Mouse (Mus musculus) limb, embryonic 15.5 days (tissue): ENCODE measurements at regions not wholly inside any gene's neighbourhood (a gene's known extent, or its start where the extent isn't known, plus 50 kb on each side); places are given as distances from the start of the nearest gene placed in this dataset.

ENCODE experiments used
- ATAC-seq: fragments of 200-750 bp; cut with Nextera tagmentation; 2 replicates; pipeline ENCODE4 v1.8.0; 2017; ENCODE audit warnings: low read depth, moderate TSS enrichment; ENCODE audit not compliant: insufficient number of reproducible peaks, low FRiP score, low TSS enrichment
- H3K27ac ChIP-seq: fragments of 300-500 bp; sonication (generic); 2 replicates; pipeline ENCODE4 v1.5.1; 2015; ENCODE audit warnings: moderate library complexity, mild to moderate bottlenecking, inconsistent platforms
- H3K27me3 ChIP-seq: fragments of 300-500 bp; sonication (generic); 2 replicates; pipeline ENCODE4 v1.6.1; 2015; ENCODE audit warnings: inconsistent platforms
- H3K36me3 ChIP-seq: fragments of 300-500 bp; sonication (generic); 2 replicates; pipeline ENCODE4 v1.6.1; 2015; ENCODE audit warnings: inconsistent platforms
- H3K4me1 ChIP-seq: fragments of 300-500 bp; sonication (generic); 2 replicates; pipeline ENCODE4 v1.6.1; 2015; ENCODE audit warnings: inconsistent platforms
- H3K4me2 ChIP-seq: fragments of 300-500 bp; sonication (generic); 2 replicates; pipeline ENCODE4 v1.6.1; 2015; ENCODE audit warnings: mild to moderate bottlenecking, inconsistent platforms
- H3K4me3 ChIP-seq: fragments of 300-500 bp; sonication (generic); 2 replicates; pipeline ENCODE4 v1.5.1; 2015; ENCODE audit warnings: mild to moderate bottlenecking, inconsistent platforms
- H3K9ac ChIP-seq: fragments of 300-500 bp; sonication (generic); 2 replicates; pipeline ENCODE4 v1.6.1; 2015; ENCODE audit warnings: inconsistent platforms
- H3K9me3 ChIP-seq: fragments of 300-500 bp; sonication (generic); 2 replicates; pipeline ENCODE4 v1.6.1; 2016; ENCODE audit warnings: inconsistent platforms
- WGBS: fragments of 180-500 bp; shearing (Covaris S2); methylation state at CpG from one replicate; pipeline ENCODE4 v1.1.7; 2015; 5-methylcytosine and 5-hydroxymethylcytosine counted together

GRCm38 (mm10) chr3:144137483-144137882, 67.5 kb downstream of the Lmo4 start:
- 89% methylated on average over 3 of the region's 3 CpGs for WGBS
- Histone ChIP-seq H3K4me2 (no peak overlapping the region), H3K36me3 (no peaks in the 10 kb centered on the region), H3K4me3 (no peak overlapping the region), H3K9ac (no peak overlapping the region), H3K27ac (no peak overlapping the region), H3K9me3 (no peaks in the 10 kb centered on the region), H3K4me1 (no peaks in the 10 kb centered on the region), H3K27me3 (no peaks in the 10 kb centered on the region)
- no peak for ATAC-seq

GRCm38 (mm10) chr3:144136432-144136831, 68.6 kb downstream of the Lmo4 start:
- no peaks in the 10 kb centered on the region for H3K27me3 ChIP-seq

GRCm38 (mm10) chr3:144135646-144136045, 69.4 kb downstream of the Lmo4 start:
- Histone ChIP-seq H3K27ac (no peak overlapping the region), H3K4me3 (no peak overlapping the region), H3K4me2 (no peak overlapping the region), H3K9ac (no peak overlapping the region), H3K4me1 (no peaks in the 10 kb centered on the region), H3K9me3 (no peaks in the 10 kb centered on the region), H3K27me3 (no peaks in the 10 kb centered on the region), H3K36me3 (no peaks in the 10 kb centered on the region)
- no peak for ATAC-seq
- WGBS: 94% methylated on average over 6 of the region's 6 CpGs

More at GRCm38 (mm10) chr3:144136432-144136831, 68.6 kb downstream of the Lmo4 start:
- WGBS: 66% methylated on average over 2 of the region's 2 CpGs
- Histone ChIP-seq H3K4me1 (no peaks in the 10 kb centered on the region), H3K4me2 (no peak overlapping the region), H3K36me3 (no peaks in the 10 kb centered on the region), H3K9ac (no peak overlapping the region), H3K27ac (no peak overlapping the region), H3K9me3 (no peaks in the 10 kb centered on the region), H3K4me3 (no peak overlapping the region)
- no peak for ATAC-seq

- ATAC-seq: no peak
- Histone ChIP-seq H3K36me3 (no peaks in the 10 kb centered on the region), H3K4me1 (no peaks in the 10 kb centered on the region), H3K4me3 (no peak overlapping the region), H3K27ac (no peak overlapping the region), H3K9ac (no peak overlapping the region), H3K9me3 (no peaks in the 10 kb centered on the region), H3K27me3 (no peaks in the 10 kb centered on the region), H3K4me2 (no peak overlapping the region)
- WGBS: 92% methylated on average over 4 of the region's 4 CpGs
Measured at GRCm38 (mm10) chr3:144128042-144128441, 77.0 kb downstream of the Lmo4 start.

- H3K4me2 ChIP-seq: no peak overlapping the region
- 70% methylated on average over 4 of the region's 4 CpGs for WGBS
- H3K9ac ChIP-seq: no peak overlapping the region
- H3K9me3 ChIP-seq: no peaks in the 10 kb centered on the region
- no peak overlapping the region for H3K4me3 ChIP-seq
- no peaks in the 10 kb centered on the region for H3K36me3 ChIP-seq
- ATAC-seq: no peak
- no peaks in the 10 kb centered on the region for H3K27me3 ChIP-seq
- no peak overlapping the region for H3K27ac ChIP-seq
- no peaks in the 10 kb centered on the region for H3K4me1 ChIP-seq
Measured at GRCm38 (mm10) chr3:144124353-144124752, 80.7 kb downstream of the Lmo4 start.

- no peak for ATAC-seq
- no peak overlapping the region for H3K27ac ChIP-seq
- no peaks in the 10 kb centered on the region for H3K36me3 ChIP-seq
- 81% methylated on average over 6 of the region's 6 CpGs for WGBS
- H3K4me2 ChIP-seq: no peak overlapping the region
- no peaks in the 10 kb centered on the region for H3K27me3 ChIP-seq
- no peaks in the 10 kb centered on the region for H3K9me3 ChIP-seq
- no peaks in the 10 kb centered on the region for H3K4me1 ChIP-seq
- no peak overlapping the region for H3K9ac ChIP-seq
- no peak overlapping the region for H3K4me3 ChIP-seq
Measured at GRCm38 (mm10) chr3:144123361-144124072, 81.5 kb downstream of the Lmo4 start.

- Histone ChIP-seq H3K9me3 (no peaks in the 10 kb centered on the region), H3K4me1 (peaks cover 4% of the 10 kb centered on the region; the same call in 1 of the 2 replicates), H3K4me2 (no peak overlapping the region), H3K4me3 (no peak overlapping the region), H3K27me3 (no peaks in the 10 kb centered on the region), H3K27ac (no peak overlapping the region), H3K9ac (no peak overlapping the region), H3K36me3 (no peaks in the 10 kb centered on the region)
- WGBS: 71% methylated on average over 3 of the region's 3 CpGs
- ATAC-seq: no peak
Measured at GRCm38 (mm10) chr3:144119076-144119475, 85.9 kb downstream of the Lmo4 start.

- no peak for ATAC-seq
- no peaks in the 10 kb centered on the region for H3K9me3 ChIP-seq
- peaks cover 8% of the 10 kb centered on the region; the same call in 1 of the 2 replicates for H3K4me1 ChIP-seq
- no peak overlapping the region for H3K9ac ChIP-seq
- H3K27me3 ChIP-seq: no peaks in the 10 kb centered on the region
- no peak overlapping the region for H3K27ac ChIP-seq
- no peaks in the 10 kb centered on the region for H3K36me3 ChIP-seq
- WGBS: 50% methylated on average over 11 of the region's 11 CpGs
- no peak overlapping the region for H3K4me2 ChIP-seq
- H3K4me3 ChIP-seq: no peak overlapping the region
Measured at GRCm38 (mm10) chr3:144113672-144114645, 91.1 kb downstream of the Lmo4 start.

- H3K27ac ChIP-seq: no peak overlapping the region
- peaks cover 17% of the 10 kb centered on the region; the same call in 1 of the 2 replicates for H3K4me1 ChIP-seq
- H3K9ac ChIP-seq: no peak overlapping the region
- no peaks in the 10 kb centered on the region for H3K9me3 ChIP-seq
- no peak overlapping the region for H3K4me3 ChIP-seq
- ATAC-seq: no peak
- no peaks in the 10 kb centered on the region for H3K36me3 ChIP-seq
- 85% methylated on average over 5 of the region's 5 CpGs for WGBS
- no peaks in the 10 kb centered on the region for H3K27me3 ChIP-seq
- no peak overlapping the region for H3K4me2 ChIP-seq
Measured at GRCm38 (mm10) chr3:144110331-144111080, 94.5 kb downstream of the Lmo4 start.

- H3K27me3 ChIP-seq: no peaks in the 10 kb centered on the region
- H3K27ac ChIP-seq: no peak overlapping the region
- H3K9me3 ChIP-seq: no peaks in the 10 kb centered on the region
- H3K4me3 ChIP-seq: no peak overlapping the region
- ATAC-seq: no peak
- no peak overlapping the region for H3K4me2 ChIP-seq
- H3K36me3 ChIP-seq: no peaks in the 10 kb centered on the region
- peaks cover 17% of the 10 kb centered on the region; the same call in 1 of the 2 replicates for H3K4me1 ChIP-seq
- 78% methylated on average over 2 of the region's 2 CpGs for WGBS
- no peak overlapping the region for H3K9ac ChIP-seq
Measured at GRCm38 (mm10) chr3:144109769-144110168, 95.3 kb downstream of the Lmo4 start.

GRCm38 (mm10) chr3:144108310-144108709, 96.7 kb downstream of the Lmo4 start:
- 53% methylated on average over 6 of the region's 6 CpGs for WGBS
- Histone ChIP-seq H3K4me3 (no peak overlapping the region), H3K27ac (peak overlapping the region; percentile 27; the same call in 1 of the 2 replicates), H3K36me3 (no peaks in the 10 kb centered on the region), H3K4me1 (peaks cover 9% of the 10 kb centered on the region; the same call in 1 of the 2 replicates), H3K27me3 (no peaks in the 10 kb centered on the region), H3K4me2 (no peak overlapping the region), H3K9ac (no peak overlapping the region), H3K9me3 (no peaks in the 10 kb centered on the region)
- ATAC-seq: no peak
